Comparison of ENCODE assay signal across 9 mouse cellular contexts in the genomic region with DNA sequence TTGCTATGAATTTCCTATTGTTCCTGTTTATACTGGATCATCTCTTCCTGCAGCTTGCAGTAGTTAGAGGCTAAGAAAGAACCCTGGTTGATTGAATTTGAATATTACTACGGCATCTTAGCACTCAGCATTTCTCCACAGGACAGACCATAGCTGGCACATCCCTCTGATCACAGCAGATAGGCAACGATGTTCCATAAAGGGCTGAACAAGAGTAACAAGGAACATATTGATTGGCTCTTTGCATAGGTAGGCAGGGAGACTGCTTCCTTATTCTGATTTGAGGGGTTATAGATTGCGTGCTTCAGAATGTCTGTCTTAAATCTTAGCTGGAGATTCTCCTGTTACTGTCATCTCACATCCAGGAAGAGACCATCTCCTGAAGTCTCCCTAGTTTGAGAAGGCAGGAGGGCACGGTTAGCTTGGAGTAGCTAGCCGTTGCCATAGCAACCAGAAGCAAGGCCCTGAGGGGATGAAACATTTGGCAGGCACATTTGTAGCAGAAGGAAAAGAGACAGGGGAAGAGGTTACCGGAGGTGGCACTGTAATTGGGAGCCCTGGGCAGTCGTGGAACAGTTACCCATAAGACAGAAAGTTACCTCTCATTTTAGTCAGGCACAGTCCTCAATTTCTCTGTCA.
A peak's percentile ranks its signal among the peaks of the same experiment; 100 is the strongest.
DNase-seq lines count a peak whose midpoint lies in the region; ATAC-seq and TF ChIP-seq lines count a peak whose summit lies in the region.
"Had no signal": no experiment of that assay in that cellular context is flagged by ENCODE, and none has a peak within 500 bp of the region (broad histone marks: within the 10 kb centered on the region; RNA-seq: fewer than 3 reads in every experiment).

No protein-coding gene starts in this region.

- ATAC-seq in kidney, embryonic 16.5 days (ENCODE audit: low FRiP score, low TSS enrichment) = no peak
- peak; percentile 85 for ATAC-seq in hindbrain, postnatal 0 days

- no peaks in the 10 kb centered on the region for H3K36me3 ChIP-seq in kidney, adult 2 months (ENCODE audit: control insufficient read depth, insufficient read depth, low read length)
- H3K36me3 ChIP-seq in kidney, embryonic 16.5 days (ENCODE audit: insufficient read depth, low read length) = no peaks in the 10 kb centered on the region
- H3K36me3 ChIP-seq in hindbrain, postnatal 0 days (ENCODE audit: insufficient read depth, low read length) = no peaks in the 10 kb centered on the region
- H3K36me3 ChIP-seq: limb, embryonic 12.5 days had no signal

- no peak overlapping the region for H3K9ac ChIP-seq in kidney, embryonic 16.5 days (replicated peaks; ENCODE audit: low read length)
- H3K9ac ChIP-seq in hindbrain, postnatal 0 days (replicated peaks; ENCODE audit: low read length) = no peak overlapping the region
- H3K9ac ChIP-seq: limb, embryonic 12.5 days had no signal

- DNase-seq in kidney, adult 2 months = peak; percentile 35
- DNase-seq in cerebellum, postnatal 36 days = peak; percentile 19 to 32
- peak; percentile 88 for DNase-seq in hindbrain, postnatal 0 days (ENCODE audit: low spot score)
- DNase-seq in retina, postnatal 1 day = peak; percentile 81
- DNase-seq in urinary bladder, postnatal 14 days (ENCODE audit: low spot score) = no peak
- no peak for DNase-seq in testis, postnatal 14 days (ENCODE audit: low spot score)
- DNase-seq in thymus, postnatal 14 days = no peak

- no peak overlapping the region for H3K27ac ChIP-seq in kidney, adult 2 months (ENCODE audit: insufficient read depth, low read depth, low read length)
- no peak overlapping the region for H3K27ac ChIP-seq in kidney, embryonic 16.5 days (ENCODE audit: low read length)
- H3K27ac ChIP-seq in hindbrain, postnatal 0 days = peak overlapping the region; percentile 56
- H3K27ac ChIP-seq: limb, embryonic 12.5 days had no signal

- H3K27me3 ChIP-seq in kidney, adult 2 months (replicated peaks; ENCODE audit: control insufficient read depth, insufficient read depth, low read length) = no peaks in the 10 kb centered on the region
- H3K27me3 ChIP-seq in kidney, embryonic 16.5 days (ENCODE audit: insufficient read depth, low read length) = no peaks in the 10 kb centered on the region
- H3K27me3 ChIP-seq in hindbrain, postnatal 0 days (ENCODE audit: insufficient read depth, low read length) = no peaks in the 10 kb centered on the region
- H3K27me3 ChIP-seq: limb, embryonic 12.5 days had no signal

- WGBS in kidney, adult 2 months = 59% methylated on average over 7 of the region's 7 CpGs
- 61% methylated on average over 7 of the region's 7 CpGs for WGBS in kidney, embryonic 16.5 days
- 20% methylated on average over 7 of the region's 7 CpGs for WGBS in hindbrain, postnatal 0 days

- TF ChIP-seq POLR2A in kidney, adult 2 months (IDR thresholded peaks at IDR 0.05; ENCODE audit: low read depth, low read length) = no peak

- H3K4me1 ChIP-seq in kidney, adult 2 months (ENCODE audit: control insufficient read depth, insufficient read depth, low read length) = no peaks in the 10 kb centered on the region
- no peaks in the 10 kb centered on the region for H3K4me1 ChIP-seq in kidney, embryonic 16.5 days (ENCODE audit: insufficient read depth, low read length)
- H3K4me1 ChIP-seq in hindbrain, postnatal 0 days (ENCODE audit: insufficient read depth, low read length) = peaks cover 7% of the 10 kb centered on the region; the same call in 1 of the 2 replicates
- H3K4me1 ChIP-seq: limb, embryonic 12.5 days had no signal

- no peaks in the 10 kb centered on the region for H3K9me3 ChIP-seq in kidney, embryonic 16.5 days (ENCODE audit: low read length)
- no peaks in the 10 kb centered on the region for H3K9me3 ChIP-seq in hindbrain, postnatal 0 days (ENCODE audit: low read length)
- H3K9me3 ChIP-seq: limb, embryonic 12.5 days had no signal

- H3K4me2 ChIP-seq in kidney, embryonic 16.5 days (replicated peaks; ENCODE audit: low read depth, low read length) = no peak overlapping the region
- no peak overlapping the region for H3K4me2 ChIP-seq in hindbrain, postnatal 0 days (ENCODE audit: low read depth, low read length)
- H3K4me2 ChIP-seq: limb, embryonic 12.5 days had no signal

- H3K4me3 ChIP-seq in kidney, adult 2 months (ENCODE audit: insufficient read depth, low read depth, low read length) = no peak overlapping the region
- no peak overlapping the region for H3K4me3 ChIP-seq in kidney, embryonic 16.5 days (ENCODE audit: low read length)
- no peak overlapping the region for H3K4me3 ChIP-seq in hindbrain, postnatal 0 days (ENCODE audit: low read length)
- H3K4me3 ChIP-seq: limb, embryonic 12.5 days had no signal

- TF ChIP-seq CTCF in kidney, adult 2 months (conservative IDR thresholded peaks at IDR 0.05; ENCODE audit: insufficient read depth, insufficient read length, low read depth, low read length) = no peak
- TF ChIP-seq CTCF in hindbrain, postnatal 0 days (IDR thresholded peaks at IDR 0.05; ENCODE audit: low read depth) = no peak

Comparison
In these comparisons a context has a peak if more than half of its experiments do, and no peak if none do; other contexts are left out.
1. DNase-seq: peak in kidney, adult 2 months (single experiment), cerebellum, postnatal 36 days (2 of 2), hindbrain, postnatal 0 days (single experiment) and retina, postnatal 1 day (single experiment); none in urinary bladder, postnatal 14 days (single experiment), testis, postnatal 14 days (single experiment) and thymus, postnatal 14 days (single experiment).